Mouse (Mus musculus) kidney, adult 8-10 months (tissue): ENCODE measurements around the gene Olfml2a.
A peak's percentile ranks its signal among the peaks of the same experiment; 100 is the strongest.

Experiments used
- DNase-seq, 2 experiments: peaks; one replicate each; pipeline ENCODE4 v3.0.0; 2022

Gene Olfml2a

DNA sequence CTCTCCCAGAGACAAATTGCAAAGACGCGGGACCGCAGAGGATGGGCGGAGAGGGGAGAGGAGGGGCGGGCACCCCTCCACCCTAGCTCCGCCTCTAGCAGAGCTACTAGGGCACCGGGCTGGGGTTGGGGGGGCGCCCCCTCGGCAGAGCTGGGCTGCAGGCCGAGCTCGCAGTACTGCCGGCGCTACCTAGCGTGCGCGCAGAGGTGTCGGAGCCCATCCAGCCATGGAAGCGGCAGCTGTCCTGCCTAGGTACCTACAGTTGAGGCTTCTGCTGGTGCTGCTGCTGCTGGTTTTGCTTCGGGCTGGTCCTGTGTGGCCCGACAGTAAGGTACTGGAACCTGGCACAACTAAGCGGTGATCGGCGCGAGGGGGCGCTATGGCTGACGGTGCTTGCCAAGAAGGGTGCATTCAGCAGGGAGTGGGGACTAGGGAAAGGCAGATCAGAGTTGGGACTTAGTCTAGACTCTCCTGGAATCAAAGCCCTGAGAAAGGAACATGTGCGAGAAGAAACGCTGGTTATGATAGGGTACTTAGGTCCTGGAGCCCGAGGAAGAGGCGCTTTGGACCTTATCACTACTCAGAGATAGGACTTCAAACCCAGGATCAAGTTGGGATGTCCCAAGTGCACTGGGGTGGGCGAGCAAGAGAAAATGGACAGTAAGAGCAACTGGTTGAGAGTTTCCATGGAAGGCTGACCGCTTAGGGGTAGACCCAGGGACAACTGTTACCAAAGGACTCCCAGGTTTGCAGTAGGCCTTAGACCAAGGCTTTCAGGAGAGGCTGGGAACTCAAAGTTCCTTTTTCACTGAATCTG is at the start of gene Olfml2a:
Olfml2a (plus strand) TSS at position 128 of the 817 bp plus-strand sequence.
- peak; percentile 58 to 75 for DNase-seq

DNA sequence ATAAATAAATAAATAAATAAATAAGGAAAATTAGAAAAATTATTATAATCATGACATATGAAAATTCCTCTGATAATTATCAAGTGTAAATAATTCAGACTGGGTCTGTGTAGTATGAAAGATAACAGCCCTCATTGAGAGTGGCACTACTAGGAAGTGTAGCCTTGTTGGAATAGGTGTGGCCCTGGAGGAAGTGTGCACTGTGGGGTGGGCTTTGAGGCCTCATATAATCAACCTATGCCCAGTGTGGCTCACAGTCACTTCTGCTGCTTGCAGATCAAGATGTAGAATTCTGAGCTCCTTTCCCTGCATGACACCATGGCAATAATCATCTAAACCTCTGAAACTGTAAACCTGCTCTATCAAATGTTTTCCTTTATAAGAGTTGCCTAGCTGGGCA is 28.9 kb upstream of the Olfml2a start:
- no peak for DNase-seq

DNA sequence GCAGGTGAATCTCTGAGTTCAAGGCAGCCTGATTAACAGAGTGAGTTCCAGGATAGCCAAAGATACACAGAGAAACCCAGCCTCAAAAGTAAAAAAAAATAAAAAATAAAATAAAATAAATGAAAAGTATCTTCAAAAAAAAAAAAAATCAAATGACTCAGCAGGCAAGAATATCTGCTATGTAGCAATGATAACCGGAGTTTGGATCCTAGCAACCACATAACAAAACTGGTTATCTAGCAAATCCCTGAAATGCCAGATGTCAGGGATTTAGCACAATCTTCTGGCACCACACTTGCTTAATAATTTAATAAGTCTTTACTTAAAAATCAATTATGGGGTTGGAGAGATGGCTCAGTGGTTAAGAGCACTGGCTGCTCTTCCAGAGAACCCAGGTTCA is 27.5 kb upstream of the Olfml2a start:
- DNase-seq = no peak

DNA sequence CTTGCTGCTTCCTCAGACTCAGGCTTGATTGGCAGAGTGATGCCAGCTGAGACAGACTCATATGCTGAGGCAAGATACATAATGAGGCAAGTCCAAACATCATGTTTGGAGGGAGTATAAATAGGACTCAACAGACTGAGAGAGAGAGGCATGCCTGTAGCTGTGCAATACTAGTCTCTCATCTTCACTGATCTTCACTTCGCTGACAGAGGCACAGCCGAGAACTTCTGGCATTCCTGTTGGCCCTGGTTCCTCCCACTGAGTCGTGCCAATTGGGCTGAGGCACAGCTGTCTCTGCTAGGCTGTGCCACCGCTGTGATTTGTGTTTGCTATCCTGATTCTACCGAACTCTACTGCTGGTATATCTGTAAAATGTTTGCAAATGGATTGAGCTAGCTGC is 25.7 kb upstream of the Olfml2a start:
- DNase-seq = no peak

GRCm38 (mm10) chr2:38908604-38909003 is 23.2 kb upstream of the Olfml2a start:
- no peak for DNase-seq

DNA sequence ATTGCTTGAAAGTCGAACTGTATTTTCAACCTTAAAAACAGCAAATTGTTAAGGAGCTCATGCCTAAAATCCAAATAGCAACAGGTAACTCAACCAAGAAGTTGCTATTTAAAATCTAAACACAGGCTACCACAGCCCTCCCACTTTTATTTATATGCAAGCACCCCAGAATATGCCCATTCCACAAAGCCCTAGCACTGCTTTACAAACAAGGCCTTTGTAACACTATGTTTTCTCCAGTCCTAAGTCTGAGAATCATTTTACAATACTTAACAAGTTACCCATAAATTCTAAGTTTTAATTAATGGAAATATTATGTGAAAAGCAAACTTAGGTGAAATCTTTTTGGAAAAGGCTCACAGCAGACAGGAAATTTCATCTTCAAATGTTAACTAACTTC is 17.3 kb upstream of the Olfml2a start:
- DNase-seq = no peak

DNA sequence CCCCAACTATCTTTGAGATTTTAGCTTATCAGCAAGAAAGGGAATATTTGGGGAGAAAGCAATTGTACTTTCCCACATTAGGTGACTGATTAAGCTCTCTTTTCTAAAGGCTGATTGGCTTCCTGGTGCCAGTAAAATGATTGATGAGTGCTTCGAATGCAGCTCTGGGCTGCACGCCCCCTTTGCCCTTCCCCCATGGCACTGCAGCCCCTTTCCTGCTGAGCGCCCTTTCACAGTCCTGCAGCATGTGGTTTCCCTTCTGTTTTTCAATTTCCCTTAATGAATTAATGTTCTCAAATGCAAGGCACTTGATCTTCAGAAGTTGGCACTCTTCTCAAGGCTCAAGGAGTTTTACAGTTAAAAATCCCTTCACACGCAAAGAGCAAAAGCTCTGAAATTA is 16.8 kb upstream of the Olfml2a start:
- DNase-seq = no peak

- no peak for DNase-seq
These were observed 14.7 kb upstream of the Olfml2a start for GRCm38 (mm10) chr2:38916947-38917691.

DNA sequence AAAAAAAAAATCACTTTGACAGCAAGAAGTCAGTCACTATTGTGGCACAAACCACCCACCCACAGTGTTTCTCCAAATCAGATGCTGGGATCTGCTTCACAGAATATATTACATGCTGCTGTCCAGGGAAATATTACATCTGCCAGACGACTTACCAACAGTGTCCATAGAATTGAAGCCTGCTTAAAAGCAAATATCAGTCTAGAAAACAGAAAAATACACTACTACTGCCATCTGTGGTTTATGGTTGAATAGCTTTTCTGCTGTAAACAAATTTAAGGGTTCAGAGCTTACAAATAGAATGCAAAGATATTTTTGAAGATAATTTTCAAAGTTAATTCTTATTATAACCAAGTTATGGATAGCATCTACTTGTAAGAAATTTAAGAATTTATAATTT is 10.4 kb upstream of the Olfml2a start:
- DNase-seq = no peak

DNA sequence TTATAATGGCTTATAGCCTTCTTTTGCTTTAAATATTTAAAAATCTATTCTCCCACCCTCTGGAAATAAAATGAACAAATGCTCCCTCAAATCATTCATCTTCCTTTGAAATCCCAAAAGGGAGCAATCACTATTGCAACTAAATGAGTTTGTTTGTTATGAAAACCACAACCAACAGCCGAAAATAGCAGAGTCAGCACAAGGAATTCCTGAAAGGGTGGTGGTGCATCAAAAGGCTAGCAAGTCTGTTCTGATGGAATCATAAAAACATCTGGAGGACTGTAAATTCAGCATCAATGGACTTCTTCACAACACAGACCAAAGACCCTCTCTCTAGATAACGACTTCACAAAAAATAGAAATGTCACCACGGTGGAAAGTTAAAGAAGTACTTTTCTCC is 8.3 kb upstream of the Olfml2a start:
- no peak for DNase-seq

DNA sequence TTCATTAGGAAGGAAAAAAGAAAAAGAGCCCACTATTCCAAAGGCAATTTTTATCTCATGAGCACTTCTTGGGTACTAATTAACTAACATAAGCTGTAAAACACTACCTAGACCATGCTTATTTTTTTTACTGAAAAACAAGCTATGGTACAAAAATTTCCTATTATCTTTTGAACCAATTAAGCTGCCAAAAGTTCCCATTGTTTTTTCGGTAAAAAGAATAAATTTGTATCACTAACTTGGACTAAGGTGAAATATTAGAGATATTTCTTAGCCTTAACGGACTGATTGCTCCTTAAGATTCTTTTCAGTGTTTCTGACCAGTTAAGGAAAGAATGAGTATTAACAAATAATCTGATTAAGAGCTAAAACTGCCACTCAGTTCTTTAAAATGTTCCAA is 7.9 kb upstream of the Olfml2a start:
- DNase-seq = no peak

DNA sequence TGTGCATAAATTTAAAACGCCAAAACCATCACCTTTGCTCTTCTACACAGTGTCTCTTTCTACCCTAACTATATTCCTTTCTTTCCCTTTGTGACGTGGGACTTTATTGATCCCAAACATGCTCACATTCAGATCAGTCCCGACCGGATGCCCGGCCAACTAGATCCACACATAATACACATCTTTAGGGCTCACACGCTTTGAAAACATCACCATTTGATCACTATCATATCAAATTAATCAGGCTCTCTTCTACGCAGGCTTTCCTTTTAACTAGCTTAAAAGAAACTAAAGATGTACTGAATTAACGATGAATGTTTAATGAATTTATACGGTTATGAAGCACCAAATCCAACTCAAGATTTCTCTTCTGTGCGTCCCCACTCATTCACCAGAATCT is 7.2 kb upstream of the Olfml2a start:
- DNase-seq = no peak

DNA sequence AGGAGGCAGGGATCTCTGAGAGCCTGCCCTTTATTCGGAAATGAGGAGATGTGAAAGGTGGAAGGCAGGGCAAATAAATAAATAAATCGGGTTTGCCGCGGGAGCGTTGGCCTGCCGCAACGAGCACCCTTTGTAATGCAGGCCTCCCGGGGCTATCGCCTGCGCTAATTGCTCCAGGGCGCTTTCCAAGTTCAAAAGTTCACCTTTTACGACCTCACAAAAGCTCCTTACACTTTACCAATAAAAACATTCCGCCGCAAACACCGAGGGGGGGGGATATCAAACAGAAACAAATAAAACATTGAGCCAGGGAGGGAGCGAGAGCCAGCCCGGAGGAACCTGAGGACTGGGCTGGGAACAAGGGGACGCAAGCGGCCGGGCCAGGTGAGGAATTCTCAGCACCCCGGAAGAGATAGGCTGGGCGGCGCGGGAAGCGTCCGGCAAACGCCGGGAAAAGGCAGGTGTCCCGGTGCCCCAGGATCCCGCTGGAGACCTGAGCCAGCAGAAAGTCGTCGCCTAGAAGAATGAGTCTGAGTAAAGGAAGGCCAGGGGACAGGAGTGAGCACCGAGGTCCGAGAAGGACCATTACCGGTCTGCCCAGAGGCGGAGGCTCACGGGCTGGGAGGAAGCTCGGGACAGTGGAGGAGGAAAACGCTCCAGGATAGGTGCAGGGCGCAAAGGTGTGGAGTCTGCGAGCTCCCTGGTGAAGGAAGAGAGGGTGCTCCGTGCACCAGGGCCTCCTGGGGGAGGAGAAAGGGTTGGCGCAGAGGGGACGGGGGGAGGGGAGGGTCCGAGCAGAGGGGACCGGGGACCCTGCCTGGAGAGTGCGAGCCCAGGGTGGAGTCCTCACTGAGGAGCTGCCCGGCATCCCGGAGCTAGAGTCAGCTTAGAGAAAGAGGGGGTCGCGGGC is 6.4 kb upstream of the Olfml2a start:
- DNase-seq = peak; percentile 43 to 49

DNA sequence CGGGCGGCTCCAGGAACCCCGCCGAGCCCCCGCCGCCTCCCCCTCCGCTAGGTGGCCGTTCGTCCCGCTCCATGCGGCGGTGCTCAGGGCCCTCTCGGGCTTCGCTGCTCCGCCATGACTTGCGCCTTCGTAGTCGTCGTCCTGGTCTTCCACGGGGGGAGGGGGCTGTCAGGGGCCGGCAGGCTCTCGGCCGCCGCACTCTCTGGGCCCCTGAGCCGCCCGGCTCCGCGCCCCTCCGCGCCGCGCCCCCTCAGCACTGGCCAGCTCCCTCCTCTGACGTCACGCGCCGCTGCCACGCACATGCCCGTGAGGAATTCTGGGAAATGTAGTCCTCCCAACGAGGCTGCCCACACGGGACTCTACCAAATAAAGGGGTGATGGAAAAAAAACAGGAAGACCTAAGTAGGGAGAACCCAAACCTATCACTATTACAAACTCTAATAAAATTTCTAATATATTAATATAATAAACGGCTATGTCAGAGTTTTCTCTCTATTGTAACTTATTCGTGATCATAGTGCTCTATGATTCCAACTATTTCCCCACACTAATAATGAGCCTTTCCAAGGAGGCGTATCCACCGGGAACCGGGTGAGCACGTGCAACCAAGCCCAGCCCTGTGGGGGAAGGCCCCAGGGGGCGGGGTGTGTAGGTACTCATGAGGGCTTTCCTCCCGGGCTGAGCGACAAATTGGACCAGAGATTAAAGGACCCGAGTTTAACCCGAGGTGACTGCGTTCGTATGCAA is 5.5 kb upstream of the Olfml2a start:
- peak; percentile 95 to 97 for DNase-seq

GRCm38 (mm10) chr2:38927115-38927979 is 4.4 kb upstream of the Olfml2a start, which contains the start of gene Nr6a1:
TSS of gene Nr6a1 (minus strand) at chr2:38927688.
- peak; percentile 50 to 57 for DNase-seq

DNA sequence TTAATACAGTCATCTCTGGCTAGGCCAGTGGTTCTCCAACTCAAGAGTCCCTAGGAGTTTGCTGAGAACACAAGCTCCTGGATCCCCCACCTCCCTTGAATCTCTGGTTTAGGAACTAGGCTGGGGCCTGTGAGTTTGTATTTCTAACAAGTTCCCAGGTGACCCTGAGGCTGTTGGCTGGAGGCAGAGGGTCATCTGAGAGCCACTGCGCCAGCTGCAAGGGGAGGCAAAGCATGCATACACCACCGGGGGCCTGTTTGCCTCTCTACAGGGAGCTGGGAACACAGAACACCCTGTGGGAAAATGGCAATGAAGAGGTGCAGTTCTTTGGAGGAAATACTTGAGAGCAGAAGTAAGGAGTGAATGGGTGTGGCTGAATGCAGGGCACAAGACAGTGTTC is 1.5 kb upstream of the Olfml2a start:
- DNase-seq = no peak

DNA sequence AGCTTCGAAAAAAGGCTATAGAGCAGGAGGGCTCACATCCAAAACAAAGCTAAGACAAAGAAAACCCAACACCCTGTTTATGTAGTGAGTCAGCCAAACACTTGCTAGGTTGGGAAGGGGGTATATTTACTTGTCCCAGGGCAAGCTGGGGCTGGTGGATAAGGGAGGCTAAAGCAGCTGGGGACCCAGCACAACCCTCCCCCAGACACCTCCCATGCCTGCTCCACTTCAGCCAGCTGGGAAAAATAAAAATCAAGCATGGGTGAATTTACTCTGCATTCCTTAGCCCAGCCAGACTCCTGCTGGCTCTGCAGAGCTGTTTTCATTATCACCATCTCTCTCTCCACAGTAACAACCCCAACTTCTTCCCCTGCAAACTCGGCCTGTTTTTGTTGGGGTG is 2.2 kb downstream of the Olfml2a start:
- no peak for DNase-seq

DNA sequence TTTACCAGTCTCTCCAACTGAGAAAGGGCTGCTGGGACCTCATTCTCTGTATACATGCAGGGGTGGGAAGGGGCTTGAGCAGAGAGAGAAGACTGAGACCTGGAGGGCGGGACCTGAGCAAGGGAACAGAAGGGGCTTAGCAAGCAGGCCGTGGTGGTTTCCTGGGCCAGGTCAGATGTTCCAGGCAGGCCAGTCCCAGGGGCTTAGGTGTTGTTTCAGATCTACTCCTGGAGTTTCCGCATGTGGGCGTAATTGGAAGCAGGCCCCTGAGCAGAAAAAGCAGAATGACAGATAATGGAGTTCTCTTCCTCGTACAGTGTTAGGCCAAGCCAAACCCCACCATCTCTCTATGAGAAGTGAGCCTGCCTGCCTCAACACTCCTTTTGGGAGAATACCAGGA is 3.2 kb downstream of the Olfml2a start:
- no peak for DNase-seq

- DNase-seq = no peak
These were observed 5.1 kb downstream of the Olfml2a start for GRCm38 (mm10) chr2:38936721-38937378.

DNA sequence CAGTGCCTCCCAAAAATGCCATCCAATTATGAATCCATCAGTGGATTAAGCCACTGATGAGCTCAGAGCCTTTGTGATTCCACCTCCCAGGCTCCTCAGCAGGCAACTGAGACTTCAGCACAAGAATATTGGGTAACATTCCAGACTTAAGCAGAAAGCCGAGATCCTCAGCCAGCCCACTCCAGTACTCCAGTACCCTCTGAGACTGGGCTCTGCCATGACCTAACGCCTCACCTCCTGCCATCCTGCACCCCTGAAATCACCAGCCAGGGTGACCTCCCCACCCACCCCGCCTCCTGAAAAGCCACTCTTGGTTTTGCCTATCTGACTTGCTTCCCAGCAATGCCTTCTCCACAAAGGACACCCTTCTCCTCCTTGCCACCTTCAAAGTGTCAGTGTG is 5.6 kb downstream of the Olfml2a start:
- no peak for DNase-seq

DNA sequence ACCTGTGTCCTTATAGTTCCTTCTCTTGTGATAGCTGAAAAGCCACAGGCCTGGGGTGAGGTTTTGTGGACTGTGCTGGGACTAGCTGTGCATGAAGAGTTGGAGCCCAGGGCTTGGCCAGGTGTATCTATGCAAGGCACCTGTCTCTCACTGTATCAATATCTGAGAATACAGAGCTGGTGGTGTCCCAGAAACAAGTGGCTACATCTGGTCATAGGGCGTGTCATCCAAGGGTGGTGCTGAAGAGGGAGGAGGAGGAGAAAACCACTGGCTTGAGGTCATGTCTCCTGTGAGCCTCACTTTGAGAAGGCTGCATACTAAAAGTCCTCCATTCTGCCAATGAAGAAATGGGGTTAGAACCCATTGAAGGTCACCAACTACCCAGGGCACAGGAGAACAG is 6.2 kb downstream of the Olfml2a start:
- DNase-seq = no peak
